Mouse (Mus musculus) liver, postnatal 0 days (tissue): ENCODE results near the gene Cacng8.

Source experiments
- CTCF ChIP-seq: sonication (generic); IDR thresholded peaks from 2 replicates; pipeline ENCODE4 v1.5.1; 2016; ENCODE audit warnings: antibody characterized with exemption, low read depth
- EP300 ChIP-seq: IDR thresholded peaks from 2 replicates; pipeline ENCODE4 v1.6.1; 2016; ENCODE audit warnings: antibody characterized with exemption, low read depth, mild to moderate bottlenecking

GRCm38 (mm10) chr7:3421297-3421696 is 30.8 kb downstream of the Cacng8 start:
- TF ChIP-seq CTCF: no peak
- no peak for TF ChIP-seq EP300
